Comparison of ENCODE assay signal across 30 mouse cellular contexts in genomic region chr17:26619577-26619976, GRCm38 (mm10). TPM values are rescaled to one million over a fixed set of nuclear protein-coding genes. Genes with fewer than 3 reads are reported as not detected.
A peak's percentile ranks its signal among the peaks of the same experiment; 100 is the strongest.
DNase-seq lines count a peak whose midpoint lies in the region; ATAC-seq and TF ChIP-seq lines count a peak whose summit lies in the region.
"Had no signal": no experiment of that assay in that cellular context is flagged by ENCODE, and none has a peak within 500 bp of the region (broad histone marks: within the 10 kb centered on the region; RNA-seq: fewer than 3 reads in every experiment).

No protein-coding gene starts in this region.

- 0 out of 2 replicates have a peak, but pooled peaks cover 4% of the 10 kb centered on the region for H3K36me3 ChIP-seq in lung, postnatal 0 days (ENCODE audit: insufficient read depth, low read length)

- no peaks in the 10 kb centered on the region for H3K9me3 ChIP-seq in lung, postnatal 0 days (ENCODE audit: low read length)
- H3K9me3 ChIP-seq: embryonic facial prominence, embryonic 13.5 days; forebrain, embryonic 10.5 days; G1E; hindbrain, embryonic 12.5 days; intestine, embryonic 15.5 days; limb, embryonic 13.5 days; lung, embryonic 15.5 days; megakaryocyte, embryonic 14.5 days; midbrain, embryonic 13.5 days; neural tube, embryonic 13.5 days had no signal

- no peak for TF ChIP-seq CTCF in lung, postnatal 0 days (IDR thresholded peaks at IDR 0.05)

- peak; percentile 51 to 74 for DNase-seq in adrenal gland, adult (ENCODE audit: inconsistent age in 2 of 2, low spot score in 1 of 2)
- no peak for DNase-seq in adrenal gland, postnatal 10 days
- peak; percentile 69 for DNase-seq in cerebellum, adult 9-10 months
- no peak for DNase-seq in cerebellum, postnatal 4 days (ENCODE audit: low spot score in 2 of 2)
- DNase-seq in lung, postnatal 0 days (ENCODE audit: low spot score) = no peak
- no peak for DNase-seq in lung, postnatal 25 days (ENCODE audit: low spot score)
- peak; percentile 48 to 54 for DNase-seq in cerebellum, postnatal 36 days
- no peak for DNase-seq in right cerebral cortex, postnatal 36 days (ENCODE audit: low spot score in 2 of 2)
- DNase-seq: heart, postnatal 36 days; kidney, adult 2 months; layer of hippocampus, adult 9-11 months; lung, postnatal 4 days; right cerebral cortex, postnatal 25 days; spleen, adult 18-20 months; thymus, adult 18-20 months; thymus, postnatal 25 days had no signal

- 80% methylated on average over 6 of the region's 6 CpGs for WGBS in lung, postnatal 0 days

- H3K4me2 ChIP-seq in lung, postnatal 0 days (replicated peaks; ENCODE audit: low read depth, low read length) = no peak overlapping the region
- H3K4me2 ChIP-seq: embryonic facial prominence, embryonic 13.5 days; heart, embryonic 11.5 days; hindbrain, embryonic 12.5 days; intestine, embryonic 15.5 days; limb, embryonic 13.5 days; liver, embryonic 11.5 days; lung, embryonic 15.5 days; midbrain, embryonic 13.5 days; neural tube, embryonic 13.5 days had no signal

- ATAC-seq in lung, postnatal 0 days = no peak
- ATAC-seq: forebrain, embryonic 16.5 days; hindbrain, postnatal 0 days; intestine, embryonic 15.5 days; midbrain, embryonic 13.5 days had no signal

- TF ChIP-seq EP300 in lung, postnatal 0 days (IDR thresholded peaks at IDR 0.05) = no peak

- peaks cover 15% of the 10 kb centered on the region for H3K4me1 ChIP-seq in lung, postnatal 0 days (ENCODE audit: insufficient read depth, low read depth, low read length)
- H3K4me1 ChIP-seq: forebrain, embryonic 10.5 days; hindbrain, embryonic 12.5 days; midbrain, embryonic 13.5 days; neural tube, embryonic 13.5 days had no signal

- no peak overlapping the region for H3K4me3 ChIP-seq in lung, postnatal 0 days (ENCODE audit: low read depth, low read length)
- H3K4me3 ChIP-seq: embryonic facial prominence, embryonic 13.5 days; forebrain, embryonic 10.5 days; hindbrain, embryonic 12.5 days; intestine, embryonic 15.5 days; limb, embryonic 13.5 days; lung, embryonic 15.5 days; megakaryocyte, embryonic 14.5 days; midbrain, embryonic 13.5 days; neural tube, embryonic 13.5 days had no signal

- no peaks in the 10 kb centered on the region for H3K27me3 ChIP-seq in lung, postnatal 0 days (replicated peaks; ENCODE audit: insufficient read depth, low read length)
- H3K27me3 ChIP-seq: embryonic facial prominence, embryonic 13.5 days; hindbrain, embryonic 12.5 days; intestine, embryonic 15.5 days; limb, embryonic 13.5 days; lung, embryonic 15.5 days; megakaryocyte, embryonic 14.5 days; midbrain, embryonic 13.5 days; neural tube, embryonic 13.5 days had no signal

- H3K27ac ChIP-seq in lung, postnatal 0 days (ENCODE audit: low read length) = peak overlapping the region; percentile 20; the same call in 1 of the 2 replicates
- H3K27ac ChIP-seq: embryonic facial prominence, embryonic 13.5 days; forebrain, embryonic 10.5 days; hindbrain, embryonic 12.5 days; intestine, embryonic 15.5 days; limb, embryonic 13.5 days; lung, embryonic 15.5 days; midbrain, embryonic 13.5 days; neural tube, embryonic 13.5 days had no signal

- H3K9ac ChIP-seq in lung, postnatal 0 days (replicated peaks; ENCODE audit: low read depth) = no peak overlapping the region
- H3K9ac ChIP-seq: embryonic facial prominence, embryonic 13.5 days; hindbrain, embryonic 12.5 days; intestine, embryonic 15.5 days; limb, embryonic 13.5 days; lung, embryonic 15.5 days; midbrain, embryonic 13.5 days; neural tube, embryonic 13.5 days had no signal

RNA-seq across cellular contexts. Expression of gene Atp6v0e, which starts 43.5 kb away (rescaled TPM):
- 100 to 1,000 TPM; 180 to 190 TPM for total RNA-seq in adrenal gland, postnatal 10 days (2021)
- 330 and 382 TPM in 2 replicates for polyA plus RNA-seq in lung, postnatal 0 days (2015; fragmentation: Nextera tagmentation; extraction: Ambion mirVana)

RNA-seq across cellular contexts. Expression of gene Dusp1, which starts 57.6 kb away (rescaled TPM):
- 10 to 100 TPM; 40.3 to 89.1 TPM for total RNA-seq in adrenal gland, postnatal 10 days (2021)
- polyA plus RNA-seq in lung, postnatal 0 days (2015; fragmentation: Nextera tagmentation; extraction: Ambion mirVana) = 68.4 and 79.3 TPM in 2 replicates

RNA-seq across cellular contexts. Expression of gene Ergic1, which starts 58.3 kb away (rescaled TPM):
- total RNA-seq in adrenal gland, postnatal 10 days (2021) = 100 to 1,000 TPM; 137 to 143 TPM
- 47.9 and 50.6 TPM in 2 replicates for polyA plus RNA-seq in lung, postnatal 0 days (2015; fragmentation: Nextera tagmentation; extraction: Ambion mirVana)

Comparison
In these comparisons a context has a peak if more than half of its experiments do, and no peak if none do; other contexts are left out.
1. DNase-seq: peak in adrenal gland, adult (2 of 2), cerebellum, adult 9-10 months (single experiment) and cerebellum, postnatal 36 days (2 of 2); none in adrenal gland, postnatal 10 days (single experiment), cerebellum, postnatal 4 days (0 of 2), lung, postnatal 0 days (single experiment), lung, postnatal 25 days (single experiment) and right cerebral cortex, postnatal 36 days (0 of 2).